Mouse (Mus musculus) kidney, adult 9 months (tissue): ENCODE results near the gene Vps41.

ENCODE experiments used
- DNase-seq: peaks from one replicate; pipeline ENCODE4 v3.0.0; 2022

Vps41 gene

DNA sequence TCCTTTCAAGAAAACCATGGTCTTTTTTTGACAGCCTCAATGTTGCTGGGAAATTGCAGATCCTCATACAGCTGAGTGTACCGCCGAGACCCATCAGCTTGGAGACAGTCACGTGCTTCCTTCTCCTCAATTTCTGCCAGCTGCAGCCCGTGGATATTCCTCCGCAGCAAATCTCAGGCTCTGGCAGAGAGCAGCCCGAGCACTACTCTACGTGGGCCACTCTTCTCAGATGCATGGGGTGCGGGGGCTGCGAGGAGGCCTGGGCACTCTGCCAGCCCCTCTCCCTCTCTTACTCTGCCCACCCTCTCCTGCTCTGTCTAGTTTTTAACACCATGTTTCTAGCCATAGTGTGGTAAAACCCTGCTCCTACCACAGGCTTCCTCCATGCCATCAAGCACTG is 175.8 kb downstream of the Vps41 start:
- DNase-seq: no peak

DNA sequence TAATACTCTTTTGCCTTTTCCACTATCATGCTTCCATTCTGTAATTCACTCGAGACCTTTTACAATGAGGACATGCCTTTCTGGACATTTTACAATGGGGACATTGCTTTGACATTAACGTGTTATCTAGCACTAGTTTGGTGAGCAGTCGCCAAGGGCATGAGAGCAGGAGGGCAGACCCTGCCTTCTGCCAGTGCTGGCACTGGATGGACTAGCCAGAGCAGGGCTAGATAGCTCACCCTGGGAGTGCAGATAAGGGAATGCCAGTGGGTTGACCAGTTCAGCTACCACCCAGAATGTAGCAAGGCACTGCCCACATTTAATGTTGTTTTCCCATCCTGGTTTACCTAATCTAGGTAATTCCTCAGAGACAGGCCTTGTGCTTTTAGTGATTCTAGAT is 179.7 kb downstream of the Vps41 start:
- DNase-seq: no peak

DNA sequence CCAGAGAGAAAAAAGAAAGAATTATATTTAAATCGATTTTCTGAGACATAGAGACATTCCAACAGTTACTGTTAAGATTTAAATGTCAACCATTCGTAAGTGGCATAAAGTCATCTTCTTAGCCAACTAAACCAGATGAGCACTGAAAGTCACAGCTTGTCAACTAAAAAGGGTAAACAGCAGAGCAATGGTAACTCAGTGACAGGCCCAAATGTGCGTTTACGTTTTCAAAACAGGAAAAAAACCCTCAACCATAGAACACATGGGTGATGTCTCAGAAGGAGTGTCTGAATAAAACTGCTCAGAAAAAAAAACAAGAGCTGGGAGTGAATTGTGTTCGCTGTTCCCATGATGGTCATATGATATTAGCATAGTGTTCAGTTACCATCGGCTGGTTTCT is 186.5 kb downstream of the Vps41 start:
- no peak for DNase-seq

DNA sequence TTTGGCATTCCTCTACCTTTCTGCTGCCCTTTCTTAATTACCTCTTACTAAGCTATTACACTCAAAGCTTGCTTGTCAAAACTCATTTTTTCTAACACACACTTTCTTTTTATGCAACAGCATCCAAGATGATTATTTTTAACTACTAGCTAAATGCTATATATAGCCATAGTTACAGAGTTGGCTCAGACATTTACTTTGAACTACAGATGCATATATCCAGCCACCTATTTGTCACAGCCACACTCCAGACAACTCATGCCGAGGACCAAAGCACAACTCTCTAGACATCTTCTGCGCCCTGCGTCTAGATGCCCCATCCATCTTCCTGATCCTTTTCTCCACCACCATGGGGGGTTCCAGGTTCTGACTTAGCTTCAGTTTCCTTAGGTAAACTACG is 197.7 kb downstream of the Vps41 start:
- no peak for DNase-seq
